Mouse (Mus musculus) limb, embryonic 10.5 days (tissue): ENCODE measurements around the gene Pou2af1. TPM values are rescaled to one million over a fixed set of nuclear protein-coding genes. Genes with fewer than 3 reads are reported as not detected.

Experiments
- DNase-seq: peaks from one replicate; pipeline ENCODE4 v3.0.0-alpha.2; 2017; ENCODE audit warnings: low spot score
- H3K27ac ChIP-seq: fragments of 300-500 bp; sonication (generic); 2 replicates; pipeline ENCODE4 v1.5.1; 2016; ENCODE audit warnings: mild to moderate bottlenecking
- H3K27me3 ChIP-seq: fragments of 300-500 bp; sonication (generic); 2 replicates; pipeline ENCODE4 v1.6.1; 2016; ENCODE audit warnings: low read depth, mild to moderate bottlenecking; ENCODE audit not compliant: poor library complexity, severe bottlenecking
- H3K36me3 ChIP-seq: fragments of 300-500 bp; sonication (generic); 2 replicates; pipeline ENCODE4 v1.6.1; 2016; ENCODE audit warnings: mild to moderate bottlenecking, moderate library complexity
- H3K4me1 ChIP-seq: fragments of 300-500 bp; sonication (generic); 2 replicates; pipeline ENCODE4 v1.6.1; 2016
- H3K4me3 ChIP-seq: fragments of 300-500 bp; sonication (generic); 2 replicates; pipeline ENCODE4 v1.5.1; 2016; ENCODE audit warnings: mild to moderate bottlenecking, moderate library complexity
- H3K9me3 ChIP-seq: fragments of 300-500 bp; sonication (generic); replicated peaks from 2 replicates; pipeline ENCODE4 v1.6.1; 2016; ENCODE audit warnings: mild to moderate bottlenecking
- WGBS: fragments of 180-500 bp; shearing (Covaris S2); methylation state at CpG from one replicate; pipeline ENCODE4 v1.1.7; 2016; 5-methylcytosine and 5-hydroxymethylcytosine counted together
- polyA plus RNA-seq: library from polyadenylated mRNA; unstranded; fragments of >200 nt; fragmentation: Nextera tagmentation; extraction: Ambion mirVana; gene quantifications from 2 replicates; pipeline ENCODE4 v1.2.1, GENCODE M21; 2016

Pou2af1 gene
- polyA plus RNA-seq, 1 experiment from 2014 or later, result not detected

- Histone ChIP-seq H3K36me3 (no peaks in the 10 kb centered on the region), H3K27me3 (no peaks in the 10 kb centered on the region), H3K27ac (no peak overlapping the region), H3K4me3 (no peak overlapping the region), H3K4me1 (no peaks in the 10 kb centered on the region), H3K9me3 (no peaks in the 10 kb centered on the region)
- WGBS, result 61% methylated on average over 4 of the region's 4 CpGs
- DNase-seq, result no peak
These were observed 28.1 kb upstream of the Pou2af1 start for GRCm38 (mm10) chr9:51185386-51185785.

- Histone ChIP-seq H3K4me1 (no peaks in the 10 kb centered on the region), H3K27me3 (no peaks in the 10 kb centered on the region), H3K4me3 (no peak overlapping the region), H3K36me3 (no peaks in the 10 kb centered on the region), H3K9me3 (no peaks in the 10 kb centered on the region), H3K27ac (no peak overlapping the region)
- no peak for DNase-seq
- 83% methylated on average over 5 of the region's 5 CpGs for WGBS
These were observed 27.6 kb upstream of the Pou2af1 start for GRCm38 (mm10) chr9:51185871-51186270.

- Histone ChIP-seq H3K27me3 (no peaks in the 10 kb centered on the region), H3K36me3 (no peaks in the 10 kb centered on the region), H3K9me3 (no peaks in the 10 kb centered on the region), H3K4me3 (no peak overlapping the region), H3K4me1 (no peaks in the 10 kb centered on the region), H3K27ac (no peak overlapping the region)
- 87% methylated on average over 3 of the region's 3 CpGs for WGBS
- no peak for DNase-seq
These were observed 22.9 kb upstream of the Pou2af1 start for GRCm38 (mm10) chr9:51190655-51191054.

GRCm38 (mm10) chr9:51194790-51195189 lies 18.7 kb upstream of the Pou2af1 start:
- Histone ChIP-seq H3K4me1 (no peaks in the 10 kb centered on the region), H3K27me3 (no peaks in the 10 kb centered on the region), H3K36me3 (no peaks in the 10 kb centered on the region), H3K9me3 (no peaks in the 10 kb centered on the region), H3K4me3 (no peak overlapping the region), H3K27ac (no peak overlapping the region)
- no peak for DNase-seq
- WGBS, result 85% methylated on average over 4 of the region's 4 CpGs

GRCm38 (mm10) chr9:51208974-51209332 lies 4.6 kb upstream of the Pou2af1 start:
- Histone ChIP-seq H3K9me3 (no peaks in the 10 kb centered on the region), H3K36me3 (no peaks in the 10 kb centered on the region), H3K27me3 (no peaks in the 10 kb centered on the region), H3K27ac (no peak overlapping the region), H3K4me3 (no peak overlapping the region), H3K4me1 (no peaks in the 10 kb centered on the region)
- no peak for DNase-seq
- 86% methylated on average over 2 of the region's 2 CpGs for WGBS

GRCm38 (mm10) chr9:51211191-51211590 lies 2.3 kb upstream of the Pou2af1 start:
- Histone ChIP-seq H3K27me3 (no peaks in the 10 kb centered on the region), H3K4me1 (no peaks in the 10 kb centered on the region), H3K27ac (no peak overlapping the region), H3K9me3 (no peaks in the 10 kb centered on the region), H3K36me3 (no peaks in the 10 kb centered on the region), H3K4me3 (no peak overlapping the region)
- 78% methylated on average over 6 of the region's 6 CpGs for WGBS
- DNase-seq, result no peak

GRCm38 (mm10) chr9:51213729-51214237 lies 275 bp downstream of the Pou2af1 start:
- no peak overlapping the region for H3K4me3 ChIP-seq
- no peaks in the 10 kb centered on the region for H3K27me3 ChIP-seq
- H3K9me3 ChIP-seq, result no peaks in the 10 kb centered on the region
- H3K36me3 ChIP-seq, result no peaks in the 10 kb centered on the region
- H3K4me1 ChIP-seq, result no peaks in the 10 kb centered on the region
- 94% methylated on average over 6 of the region's 6 CpGs for WGBS
- H3K27ac ChIP-seq, result no peak overlapping the region
- peak; percentile 17 for DNase-seq

- WGBS, result 50% methylated on average over 4 of the region's 4 CpGs
- Histone ChIP-seq H3K4me1 (no peaks in the 10 kb centered on the region), H3K27me3 (no peaks in the 10 kb centered on the region), H3K27ac (no peak overlapping the region), H3K9me3 (no peaks in the 10 kb centered on the region), H3K4me3 (no peak overlapping the region), H3K36me3 (no peaks in the 10 kb centered on the region)
- peak; percentile 11 for DNase-seq
These were observed 1.8 kb downstream of the Pou2af1 start for GRCm38 (mm10) chr9:51215311-51215710.

- Histone ChIP-seq H3K27ac (no peak overlapping the region), H3K4me3 (no peak overlapping the region), H3K27me3 (no peaks in the 10 kb centered on the region), H3K4me1 (no peaks in the 10 kb centered on the region), H3K9me3 (no peaks in the 10 kb centered on the region), H3K36me3 (no peaks in the 10 kb centered on the region)
- 85% methylated on average over 6 of the region's 6 CpGs for WGBS
- DNase-seq, result no peak
These were observed 2.4 kb downstream of the Pou2af1 start for GRCm38 (mm10) chr9:51215949-51216348.

GRCm38 (mm10) chr9:51225636-51226166 lies 12.2 kb downstream of the Pou2af1 start:
- WGBS, result 88% methylated on average over 5 of the region's 5 CpGs
- Histone ChIP-seq H3K27ac (no peak overlapping the region), H3K4me1 (no peaks in the 10 kb centered on the region), H3K4me3 (no peak overlapping the region), H3K27me3 (no peaks in the 10 kb centered on the region), H3K9me3 (no peaks in the 10 kb centered on the region), H3K36me3 (no peaks in the 10 kb centered on the region)
- no peak for DNase-seq

- H3K4me1 ChIP-seq, result no peaks in the 10 kb centered on the region
- H3K27ac ChIP-seq, result no peak overlapping the region
- H3K9me3 ChIP-seq, result no peaks in the 10 kb centered on the region
- 88% methylated on average over 4 of the region's 4 CpGs for WGBS
- no peaks in the 10 kb centered on the region for H3K27me3 ChIP-seq
- no peak for DNase-seq
- H3K36me3 ChIP-seq, result no peaks in the 10 kb centered on the region
- H3K4me3 ChIP-seq, result no peak overlapping the region
These were observed 17.3 kb downstream of the Pou2af1 start for GRCm38 (mm10) chr9:51230701-51231389.

GRCm38 (mm10) chr9:51232163-51232562 lies 18.7 kb downstream of the Pou2af1 start:
- no peak overlapping the region for H3K27ac ChIP-seq
- 95% methylated on average over 8 of the region's 8 CpGs for WGBS

GRCm38 (mm10) chr9:51238741-51239385 lies 25.4 kb downstream of the Pou2af1 start:
- Histone ChIP-seq H3K36me3 (no peaks in the 10 kb centered on the region), H3K27ac (no peak overlapping the region), H3K4me1 (no peaks in the 10 kb centered on the region), H3K4me3 (no peak overlapping the region), H3K27me3 (no peaks in the 10 kb centered on the region), H3K9me3 (no peaks in the 10 kb centered on the region)
- no peak for DNase-seq
- 74% methylated on average over 12 of the region's 12 CpGs for WGBS

More at GRCm38 (mm10) chr9:51232163-51232562, 18.7 kb downstream of the Pou2af1 start:
- Histone ChIP-seq H3K4me1 (no peaks in the 10 kb centered on the region), H3K36me3 (no peaks in the 10 kb centered on the region), H3K9me3 (no peaks in the 10 kb centered on the region), H3K27me3 (no peaks in the 10 kb centered on the region), H3K4me3 (no peak overlapping the region)
- DNase-seq, result no peak
